Mouse (Mus musculus) gastrocnemius, postnatal 36 days (tissue): ENCODE data around the gene Kcnrg. TPM values are rescaled to one million over a fixed set of nuclear protein-coding genes. Genes with fewer than 3 reads are reported as not detected.

Experiments used
- DNase-seq, 2 experiments: peaks; one replicate each; pipeline ENCODE4 v3.0.0; 2022
- intact Hi-C: fragments of 180-260 bp; cut with DNase I; formaldehyde crosslinking; loops from one replicate; pipeline ENCODE4 v1.15.1; 2025
- microRNA-seq, 2 experiments: library from miRNA; unstranded; fragments of <30 nt; microRNA quantifications; one replicate each; pipeline ENCODE4 v1.2.0; 2021
- total RNA-seq, 2 experiments: library from RNA; stranded (reverse); gene quantifications; 2 replicates each; pipeline ENCODE4 v1.2.3; 2021

The Kcnrg gene
- total RNA-seq, 2 experiments from 2014 or later, result 0.12 TPM; not detected in 1

DNA sequence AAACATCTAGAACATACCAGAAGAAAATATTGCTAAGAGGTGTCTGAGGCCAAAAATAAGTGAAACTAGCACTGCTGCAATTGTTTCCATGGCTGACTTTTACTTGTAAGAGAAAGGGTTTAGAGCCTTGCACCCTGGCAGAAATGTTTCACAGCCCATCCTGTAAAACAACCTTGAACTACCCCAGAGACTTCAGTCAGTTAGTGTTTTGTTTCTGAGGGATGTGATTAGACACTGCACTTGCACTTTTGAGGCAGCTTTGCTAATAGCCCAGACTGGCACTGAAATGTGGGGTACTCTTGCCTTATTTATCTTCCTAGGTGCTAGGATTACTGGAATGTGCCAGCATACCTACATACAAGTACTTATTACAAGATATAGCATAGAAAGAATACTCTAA, 28.7 kb downstream of the Kcnrg start:
- no peak for DNase-seq
- intact Hi-C loops, result no loop called here

DNA sequence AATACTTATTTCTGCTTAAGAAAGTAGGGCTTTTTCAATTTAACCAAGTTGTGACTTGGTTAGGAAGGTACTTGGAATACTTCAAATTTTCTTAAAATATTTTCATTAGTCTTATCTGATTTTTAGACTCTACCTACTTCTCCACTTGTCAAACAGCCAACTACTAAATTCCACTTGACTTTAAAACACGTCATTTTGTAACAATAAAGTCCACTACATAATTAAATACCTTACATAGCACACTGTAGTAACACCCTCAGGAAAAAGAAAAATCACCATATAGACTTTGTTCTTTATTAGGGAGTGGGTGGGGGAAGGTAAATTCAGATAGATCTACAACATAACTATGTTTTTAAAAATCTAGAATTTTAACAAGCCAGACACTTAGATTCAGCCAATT, 35.4 kb downstream of the Kcnrg start:
- DNase-seq, result no peak
- intact Hi-C loops, result no loop called here

DNA sequence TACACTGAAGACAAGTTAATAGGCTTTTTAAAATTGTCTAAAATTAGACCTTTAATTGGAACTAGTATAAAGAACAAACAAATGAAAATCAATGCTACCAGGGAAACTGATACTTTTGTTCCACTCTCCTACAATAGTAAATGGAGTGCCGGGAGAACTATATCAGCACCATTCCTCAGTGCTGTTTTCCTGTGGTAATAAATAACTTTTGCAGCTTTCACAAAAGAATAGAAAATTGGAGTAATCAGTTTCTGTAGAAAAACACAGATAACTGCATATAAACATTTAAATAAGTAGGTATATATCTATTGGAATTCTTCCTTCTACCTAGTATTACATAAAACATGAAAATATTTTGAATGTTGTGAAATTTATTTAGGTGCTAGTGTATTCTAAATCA, 38.3 kb downstream of the Kcnrg start:
- DNase-seq, result no peak
- intact Hi-C loops, result loop anchor here (5.0 kb wide), 1 partner anchor 73 kb away; no protein-coding TSS in a partner anchor

DNA sequence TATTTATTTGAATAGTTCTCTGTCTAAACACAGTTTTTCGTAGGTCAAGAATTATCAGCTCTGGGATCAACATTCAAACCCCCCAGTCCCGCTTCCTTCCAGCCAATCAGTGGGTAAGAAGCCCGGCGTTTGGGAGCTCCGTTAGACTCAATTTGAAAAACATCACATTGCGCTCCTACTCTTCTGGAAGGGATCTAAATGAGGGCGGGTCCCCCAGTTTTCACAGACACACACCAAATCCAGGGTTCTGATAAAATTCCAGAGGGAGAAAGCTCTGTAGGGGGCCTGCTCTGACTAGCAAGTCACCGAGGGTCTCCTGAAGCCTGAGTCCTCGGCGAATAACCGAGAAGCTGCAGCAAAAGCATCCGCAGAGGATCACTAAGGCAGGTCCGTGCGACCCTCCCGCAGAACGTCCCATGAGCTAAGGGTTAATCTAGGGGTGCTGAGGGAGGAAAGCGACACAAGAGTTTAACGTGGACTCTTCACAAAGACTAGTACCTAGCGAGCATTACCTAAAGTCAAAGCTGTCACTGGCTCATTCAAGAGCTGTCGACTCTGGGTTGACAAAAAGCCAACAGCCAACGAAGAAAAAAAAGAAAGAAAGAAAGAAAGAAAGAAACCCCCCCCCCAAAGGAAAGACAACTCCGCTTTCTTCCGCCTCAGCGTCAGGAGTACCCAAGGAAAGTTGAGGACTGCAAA, 40.1 kb downstream of the Kcnrg start:
- intact Hi-C loops, result loop anchor here (5.0 kb wide), 1 partner anchor 75 kb away; no protein-coding TSS in a partner anchor
- peak in 1 of 2 experiments; percentile 56 for DNase-seq

DNA sequence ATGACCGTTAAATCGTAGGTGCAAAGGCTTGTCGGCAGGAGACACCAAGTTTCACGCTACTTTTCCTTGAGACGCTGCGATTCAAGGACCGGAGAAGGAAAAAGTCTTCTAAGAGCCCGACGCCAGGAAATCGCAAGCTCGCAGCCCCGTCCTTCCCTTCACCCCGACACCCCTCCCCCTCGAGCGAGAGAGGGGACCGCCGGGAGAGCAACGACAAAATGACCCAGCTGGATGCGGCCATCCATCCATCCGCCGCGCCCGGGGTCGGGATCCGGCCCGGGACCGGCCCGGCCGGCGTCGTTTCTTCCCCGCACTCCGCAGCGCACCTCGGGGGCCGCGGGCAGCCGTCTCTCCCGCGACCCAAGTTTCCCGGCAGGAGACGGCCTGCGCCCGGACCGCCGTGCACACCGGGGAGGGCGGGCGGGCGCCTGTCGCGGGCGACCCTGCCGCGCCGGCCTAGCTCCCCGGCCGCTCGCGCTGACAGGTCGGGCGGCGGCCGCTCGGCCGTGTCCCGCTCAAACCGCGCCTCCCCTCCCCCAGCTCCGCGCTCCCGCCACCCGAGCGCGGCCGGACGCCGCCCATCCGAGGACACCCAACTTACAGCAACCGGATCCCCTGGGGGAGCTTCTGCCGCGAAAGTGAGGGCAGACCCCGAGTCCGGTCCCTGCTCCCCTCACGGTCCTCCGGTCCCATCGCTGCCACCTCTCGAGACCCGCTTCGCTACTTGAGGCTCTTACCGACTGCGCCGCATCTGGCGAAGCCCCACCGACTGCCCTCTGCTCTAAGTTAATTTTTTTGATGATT, 40.8 kb downstream of the Kcnrg start:
- DNase-seq, result peak; percentile 19 to 40
- intact Hi-C loops, result loop anchor here (1.0 to 5.0 kb wide), 2 partner anchors 34 to 76 kb away; no protein-coding TSS in a partner anchor

DNA sequence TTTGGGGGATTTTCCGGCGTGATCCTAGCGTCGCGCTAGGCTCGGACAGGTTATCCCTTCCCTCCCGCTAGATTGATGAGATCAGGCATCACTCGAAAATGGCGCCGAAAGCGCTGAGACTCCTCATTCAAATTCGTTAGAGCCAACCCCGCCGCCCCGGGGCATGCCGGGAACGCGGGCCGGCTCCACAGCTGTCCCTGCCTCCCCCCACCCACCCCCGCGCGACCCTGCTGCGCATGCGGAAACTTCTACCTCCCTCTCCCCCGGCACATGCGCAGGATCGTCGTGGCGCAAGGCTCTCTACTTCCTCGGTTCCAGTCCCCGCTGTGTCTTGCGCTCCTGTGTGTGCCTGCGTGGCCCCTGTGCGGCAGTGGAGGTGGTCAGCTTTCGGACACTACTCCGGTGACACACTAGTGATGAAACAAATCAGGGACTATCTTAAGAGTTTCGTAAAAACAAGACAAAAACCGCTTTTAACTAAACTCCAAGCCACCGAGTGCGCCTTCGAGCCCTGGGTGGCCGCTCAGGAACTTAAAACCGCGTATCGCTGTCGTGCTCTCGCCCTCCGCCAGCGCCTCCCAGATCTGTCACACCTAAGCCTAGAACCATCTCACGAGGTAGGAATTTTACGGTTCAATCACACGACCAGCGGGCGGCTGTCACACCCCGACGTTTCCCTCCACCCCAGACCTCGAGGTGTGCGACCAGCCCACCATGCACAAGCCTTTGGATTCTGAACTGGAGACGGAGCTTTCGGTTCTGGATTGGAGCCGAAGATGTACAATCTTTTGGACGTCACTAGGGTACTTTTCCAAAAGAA, 41.6 kb downstream of the Kcnrg start:
- intact Hi-C loops, result loop anchor here (1.0 to 5.0 kb wide), 2 partner anchors 33 to 77 kb away; no protein-coding TSS in a partner anchor

DNA sequence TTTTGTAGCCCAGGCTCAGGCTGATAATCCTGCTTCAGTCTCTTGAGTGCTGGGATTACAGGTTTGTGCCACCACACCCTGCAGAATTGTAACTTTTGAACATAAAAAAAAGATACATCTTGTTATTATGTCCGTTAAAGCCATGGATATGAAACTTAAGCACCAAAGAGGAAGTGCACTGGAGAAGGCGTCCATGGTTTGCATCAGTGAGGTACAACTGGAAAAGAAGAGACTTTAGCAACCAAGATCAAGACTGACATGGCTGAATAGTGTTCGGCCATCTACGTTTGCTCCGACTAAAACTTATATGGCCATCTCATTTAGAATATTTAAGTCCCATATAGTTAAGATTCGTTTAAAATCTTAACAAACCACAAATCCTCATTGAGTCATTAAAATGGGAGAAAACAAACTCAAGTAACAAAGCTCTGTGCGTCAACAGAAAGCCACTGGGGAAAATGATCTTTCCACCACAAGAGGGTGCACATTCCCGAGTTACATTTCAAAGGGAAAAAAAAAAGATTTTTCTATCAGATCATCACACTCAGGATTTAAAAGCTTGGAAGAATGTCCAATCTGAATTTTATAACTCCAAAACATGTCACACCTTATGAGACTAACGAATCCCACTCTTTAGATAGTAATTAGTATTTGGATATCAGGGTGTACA, 43.2 kb downstream of the Kcnrg start:
- intact Hi-C loops, result no loop called here
- DNase-seq, result peak in 1 of 2 experiments; percentile 19

More for the DNA sequence above, 41.6 kb downstream of the Kcnrg start:
- DNase-seq, result peak; percentile 92 to 97

DNA sequence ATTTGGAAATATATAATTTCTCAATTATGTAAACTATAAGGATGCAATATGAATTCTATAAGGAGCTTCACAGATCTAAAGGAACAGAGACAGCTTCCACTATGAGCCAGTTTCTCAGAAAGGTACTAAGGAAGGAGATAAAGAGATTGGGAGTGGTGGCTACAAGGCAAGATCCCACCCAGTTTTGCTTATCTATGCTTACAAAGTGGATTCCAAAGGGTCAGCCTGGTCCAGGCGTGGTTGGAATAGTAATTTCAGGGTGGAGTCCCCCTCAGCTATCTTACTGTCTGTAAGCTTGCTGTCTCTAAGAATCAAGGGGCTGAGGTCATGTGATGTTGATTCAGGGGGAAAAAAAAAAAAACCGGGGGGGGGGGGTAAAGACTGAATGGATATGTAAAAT, 49.2 kb downstream of the Kcnrg start:
- intact Hi-C loops, result no loop called here
- DNase-seq, result no peak

DNA sequence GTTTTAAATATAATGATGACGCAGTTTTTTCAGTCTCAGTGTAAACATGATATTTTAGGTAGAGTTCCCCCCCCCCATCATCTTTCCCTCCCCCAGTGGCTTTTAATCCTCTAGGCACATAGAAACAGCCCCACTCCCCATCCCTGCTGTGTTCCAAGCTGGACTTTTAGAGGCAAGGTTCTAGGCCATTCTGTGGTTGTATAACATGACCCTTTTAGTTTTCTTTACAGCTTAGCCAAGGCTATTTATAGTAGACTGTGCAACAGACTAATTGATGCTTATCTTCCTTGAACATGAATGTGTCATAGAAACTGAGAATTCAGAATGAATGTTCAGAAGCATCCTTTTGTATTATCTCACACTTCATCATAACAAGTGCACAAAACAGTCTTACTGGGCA, 54.2 kb downstream of the Kcnrg start:
- intact Hi-C loops, result no loop called here
- DNase-seq, result no peak

DNA sequence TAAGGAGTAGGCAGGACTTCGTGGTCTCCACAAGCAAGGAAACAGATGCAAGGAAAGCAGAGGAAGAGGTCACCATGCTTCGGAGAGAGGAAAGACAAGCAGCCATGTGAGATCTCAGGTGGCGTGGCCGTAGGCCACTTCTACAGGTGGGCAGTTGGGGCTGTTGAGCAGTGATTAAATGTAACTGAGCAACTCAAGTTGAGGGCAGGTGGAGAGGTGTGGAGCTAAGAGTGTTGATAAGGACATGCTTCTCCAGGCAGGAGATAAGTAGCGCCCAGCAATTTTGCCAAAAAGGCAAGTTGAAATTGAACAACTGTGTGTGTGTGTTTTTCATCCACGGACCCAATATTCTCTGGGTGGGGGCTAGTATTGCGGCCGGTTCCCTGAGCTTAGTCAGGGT, 55.0 kb downstream of the Kcnrg start:
- DNase-seq, result no peak
- intact Hi-C loops, result no loop called here

Small RNA genes lying within 50 kb of the gene (microRNA-seq; reads per million reads assigned to microRNA genes)
- gene Mir15a (1,911 to 2,877 reads per million in 2 experiments), gene Mir16-1 (1,390 to 1,988 reads per million in 2 experiments)

Other genes starting within 250 kb of the Kcnrg start
- 1 to 10 TPM in 1 of 2 experiments, under 1 TPM in 1; 0.62 to 1.0 TPM for gene Ebpl, start 247.0 kb upstream of the Kcnrg start, total RNA-seq
- 100 to 1,000 TPM in 1 of 2 experiments, 10 to 100 TPM in 1; 91.9 to 102 TPM for gene Kpna3, start 167.6 kb upstream of the Kcnrg start, total RNA-seq
- gene Spryd7, start 50.6 kb upstream of the Kcnrg start, total RNA-seq, result 10 to 100 TPM; 39.5 to 43.5 TPM
- gene Trim13, start 9.2 kb upstream of the Kcnrg start, total RNA-seq, result 1 to 10 TPM; 5.3 to 7.4 TPM